Mouse (Mus musculus) midbrain, embryonic 14.5 days (tissue): Measurements from ENCODE around the gene Usp12. TPM values are rescaled to one million over a fixed set of nuclear protein-coding genes. Genes with fewer than 3 reads are reported as not detected.

ENCODE experiments used
- ATAC-seq: fragments of 200-750 bp; cut with Nextera tagmentation; 2 replicates; pipeline ENCODE4 v1.8.0; 2017; ENCODE audit warnings: moderate number of reproducible peaks, moderate library complexity; ENCODE audit not compliant: low FRiP score, low TSS enrichment
- DNase-seq: peaks from one replicate; pipeline ENCODE4 v3.0.0-alpha.2; 2015
- H3K27ac ChIP-seq: fragments of 300-500 bp; sonication (generic); replicated peaks from 2 replicates; pipeline ENCODE4 v1.5.1; 2014; ENCODE audit warnings: mild to moderate bottlenecking, low read depth, low read length, moderate library complexity
- H3K27me3 ChIP-seq: fragments of 300-500 bp; sonication (generic); 2 replicates; pipeline ENCODE4 v1.6.1; 2014; ENCODE audit warnings: low read length, control low read depth, mixed read lengths; ENCODE audit not compliant: control insufficient read depth, insufficient read depth
- H3K36me3 ChIP-seq: fragments of 300-500 bp; sonication (generic); 2 replicates; pipeline ENCODE4 v1.6.1; 2014; ENCODE audit warnings: low read length, control low read depth; ENCODE audit not compliant: control insufficient read depth, insufficient read depth
- H3K4me1 ChIP-seq: fragments of 300-500 bp; sonication (generic); 2 replicates; pipeline ENCODE4 v1.6.1; 2014; ENCODE audit warnings: mild to moderate bottlenecking, antibody characterized with exemption, low read length, control low read depth; ENCODE audit not compliant: control insufficient read depth, insufficient read depth
- H3K4me2 ChIP-seq: fragments of 300-500 bp; sonication (generic); 2 replicates; pipeline ENCODE4 v1.6.1; 2014; ENCODE audit warnings: mild to moderate bottlenecking, low read length, moderate library complexity
- H3K4me3 ChIP-seq: fragments of 300-500 bp; sonication (generic); replicated peaks from 2 replicates; pipeline ENCODE4 v1.5.1; 2014; ENCODE audit warnings: low read depth, low read length
- H3K9ac ChIP-seq: fragments of 300-500 bp; sonication (generic); replicated peaks from 2 replicates; pipeline ENCODE4 v1.6.1; 2014; ENCODE audit warnings: mild to moderate bottlenecking, low read length, moderate library complexity
- H3K9me3 ChIP-seq: fragments of 300-500 bp; sonication (generic); 2 replicates; pipeline ENCODE4 v1.6.1; 2016; ENCODE audit warnings: low read length, control low read depth, mixed read lengths; ENCODE audit not compliant: control insufficient read depth
- WGBS: fragments of 180-500 bp; shearing (Covaris S2); extraction: QIAGEN DNeasy Blood & Tissue Kit; methylation state at CpG from one replicate; pipeline ENCODE4 v1.1.7; 2014; 5-methylcytosine and 5-hydroxymethylcytosine counted together
- polyA plus RNA-seq: library from polyadenylated mRNA; unstranded; fragments of >200 nt; fragmentation: Nextera tagmentation; extraction: Ambion mirVana; gene quantifications from 2 replicates; pipeline ENCODE4 v1.2.1, GENCODE M21; 2014

The Usp12 gene
- polyA plus RNA-seq, 1 experiment from 2014 or later, result 11.2 TPM

DNA sequence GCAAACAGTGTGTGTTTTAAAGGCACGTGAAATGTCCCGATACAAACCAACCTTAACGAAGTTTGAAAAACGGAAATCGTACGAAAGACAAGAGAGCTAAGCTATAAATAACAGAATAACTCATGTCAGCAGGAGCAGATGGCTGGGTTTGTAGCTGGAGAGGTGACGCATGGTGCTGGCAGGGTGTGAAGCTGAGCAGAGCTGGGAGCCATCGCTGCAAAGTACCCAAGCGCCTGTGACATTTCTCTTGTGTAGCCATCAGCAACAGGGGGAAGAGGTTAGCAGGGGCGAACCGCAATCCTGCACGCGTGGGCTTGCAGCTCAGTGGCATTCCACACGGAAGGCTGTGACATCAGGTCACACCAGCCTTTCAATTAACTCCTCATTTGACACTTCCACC lies 72.6 kb downstream of the Usp12 start:
- Histone ChIP-seq H3K9ac (no peak overlapping the region), H3K4me2 (no peak overlapping the region), H3K4me3 (no peak overlapping the region), H3K36me3 (no peaks in the 10 kb centered on the region), H3K27ac (no peak overlapping the region), H3K4me1 (no peaks in the 10 kb centered on the region), H3K9me3 (peaks cover 3% of the 10 kb centered on the region; the same call in 1 of the 2 replicates), H3K27me3 (no peaks in the 10 kb centered on the region)
- ATAC-seq, result no peak
- 85% methylated on average over 14 of the region's 14 CpGs for WGBS
- DNase-seq, result no peak

DNA sequence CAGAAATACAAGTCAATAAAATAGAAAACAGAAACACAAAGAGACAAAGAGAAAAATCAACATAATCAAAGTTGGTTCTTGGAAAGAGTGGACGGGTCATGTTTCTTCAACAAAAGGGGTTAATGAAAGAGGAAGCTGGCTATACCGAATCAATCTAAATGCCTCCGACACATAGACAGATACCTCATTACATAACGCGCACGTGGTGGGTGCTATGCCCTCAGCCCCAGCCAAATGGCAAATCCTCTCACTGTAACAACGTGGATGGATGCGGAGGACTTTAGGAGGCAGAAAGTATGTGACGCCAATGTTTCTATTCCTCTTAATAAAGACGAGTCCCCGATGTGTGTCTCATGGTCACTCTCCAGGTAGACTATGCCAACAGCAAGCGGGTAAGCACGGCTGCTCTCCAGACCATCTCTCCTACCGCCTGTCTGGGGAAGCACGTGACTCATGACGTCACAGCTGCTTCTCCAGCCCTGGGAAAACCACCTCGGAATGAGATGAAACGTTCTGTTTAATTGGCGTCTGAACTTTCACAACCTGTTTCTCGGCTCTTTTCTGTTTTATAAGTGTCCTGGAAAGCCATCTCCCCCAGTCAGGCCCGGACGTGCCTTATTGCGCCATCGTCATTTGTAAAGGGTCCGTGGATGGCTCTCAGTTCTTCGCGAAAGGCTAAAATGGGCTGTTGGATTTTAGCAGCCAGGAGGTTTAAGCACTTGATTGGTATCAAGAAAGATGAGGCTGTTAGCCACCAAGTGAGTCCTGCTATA lies 75.0 kb downstream of the Usp12 start:
- 89% methylated on average over 27 of the region's 27 CpGs for WGBS
- H3K4me2 ChIP-seq, result no peak overlapping the region
- peaks cover 3% of the 10 kb centered on the region; the same call in 1 of the 2 replicates for H3K9me3 ChIP-seq
- no peak overlapping the region for H3K27ac ChIP-seq
- DNase-seq (no peak), ATAC-seq (no peak)
- H3K4me1 ChIP-seq, result no peaks in the 10 kb centered on the region
- no peaks in the 10 kb centered on the region for H3K27me3 ChIP-seq
- no peak overlapping the region for H3K4me3 ChIP-seq
- H3K9ac ChIP-seq, result no peak overlapping the region
- H3K36me3 ChIP-seq, result no peaks in the 10 kb centered on the region

DNA sequence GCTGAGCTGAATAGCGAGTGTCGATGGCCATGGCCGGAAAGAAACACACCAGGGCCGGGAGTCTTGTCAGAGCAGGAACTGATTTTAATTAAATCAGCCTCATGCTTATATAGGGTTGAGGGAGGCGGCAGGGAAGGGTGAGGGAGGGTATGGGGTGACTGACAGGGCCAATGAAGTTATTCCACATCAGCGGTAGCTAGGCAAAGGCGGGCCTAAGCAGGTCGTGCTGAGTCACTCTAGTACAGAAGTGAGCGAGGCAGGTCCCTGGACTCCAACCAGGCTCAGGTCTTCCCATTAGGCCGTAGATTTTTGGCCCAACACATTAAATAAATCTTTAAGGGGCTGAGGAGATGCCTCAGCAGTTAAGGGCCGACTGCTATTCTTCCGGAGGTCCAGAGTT lies 81.0 kb downstream of the Usp12 start:
- Histone ChIP-seq H3K9me3 (no peaks in the 10 kb centered on the region), H3K4me3 (no peak overlapping the region), H3K4me2 (no peak overlapping the region), H3K27me3 (no peaks in the 10 kb centered on the region), H3K27ac (peak overlapping the region; percentile 82; the same call in 1 of the 2 replicates), H3K36me3 (no peaks in the 10 kb centered on the region), H3K4me1 (peaks cover 10% of the 10 kb centered on the region), H3K9ac (no peak overlapping the region)
- 93% methylated on average over 12 of the region's 12 CpGs for WGBS
- DNase-seq, result no peak
- no peak for ATAC-seq

DNA sequence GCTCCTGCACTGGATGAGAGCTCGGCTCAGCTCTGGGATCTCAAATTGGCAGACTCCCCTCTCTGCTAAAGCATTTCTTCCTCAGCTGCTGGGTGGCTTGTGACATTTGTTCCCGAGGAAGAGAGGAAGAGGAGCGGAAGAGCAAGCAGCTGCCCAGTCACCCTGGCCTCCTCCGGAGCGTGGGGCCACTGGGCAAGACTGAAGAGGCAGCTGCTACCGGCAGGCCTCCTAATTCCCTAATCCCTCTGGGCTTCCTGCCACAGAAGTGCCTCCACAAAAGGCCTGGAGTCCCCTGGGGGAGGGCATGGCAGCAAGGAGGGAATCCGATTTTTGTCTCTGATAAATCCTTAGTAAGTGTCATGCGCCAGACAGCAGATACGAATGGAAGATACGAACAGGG lies 81.7 kb downstream of the Usp12 start:
- no peak overlapping the region; the same call in 1 of the 2 replicates for H3K4me3 ChIP-seq
- DNase-seq, result peak; percentile 84
- H3K36me3 ChIP-seq, result no peaks in the 10 kb centered on the region
- peak overlapping the region; percentile 28 for H3K4me2 ChIP-seq
- H3K4me1 ChIP-seq, result peaks cover 10% of the 10 kb centered on the region
- H3K9me3 ChIP-seq, result no peaks in the 10 kb centered on the region
- peak; percentile 65; the same call in 1 of the 2 replicates for ATAC-seq
- H3K27ac ChIP-seq, result peak overlapping the region; percentile 82
- H3K9ac ChIP-seq, result no peak overlapping the region; the same call in 1 of the 2 replicates
- WGBS, result 13% methylated on average over 10 of the region's 10 CpGs
- H3K27me3 ChIP-seq, result no peaks in the 10 kb centered on the region

DNA sequence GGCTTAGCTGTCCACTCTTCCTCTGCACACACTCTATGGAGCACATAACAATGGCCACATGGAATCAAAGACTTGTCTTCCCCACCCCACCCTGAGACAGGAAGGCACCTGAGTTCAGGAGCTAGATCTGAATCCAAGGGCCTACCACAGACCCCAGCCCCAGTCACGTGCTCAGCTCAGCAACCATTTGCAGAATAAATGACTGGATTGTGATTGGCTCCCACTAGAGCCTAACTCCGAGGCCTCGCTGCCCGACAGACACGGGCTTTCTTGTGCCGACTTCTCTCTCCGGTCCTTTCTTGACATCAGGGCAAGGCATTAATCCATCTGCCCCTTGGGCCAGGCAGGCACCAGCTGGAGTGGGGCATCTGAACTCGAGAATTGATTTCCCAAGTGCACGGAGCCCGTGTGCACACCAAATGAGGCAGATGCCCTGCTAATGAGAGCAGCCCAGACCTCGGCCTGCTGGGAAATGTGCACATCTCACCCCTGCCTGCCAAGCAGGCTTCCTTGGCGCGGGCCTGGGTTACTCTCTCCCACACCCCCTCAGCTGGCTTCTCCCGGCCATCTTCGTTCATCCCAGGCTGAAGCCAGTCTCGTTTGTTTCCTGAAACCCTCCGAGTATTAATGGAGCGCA lies 82.4 kb downstream of the Usp12 start:
- ATAC-seq (peak; percentile 83), DNase-seq (peak; percentile 76)
- H3K4me2 ChIP-seq, result peak overlapping the region; percentile 28
- no peaks in the 10 kb centered on the region for H3K9me3 ChIP-seq
- H3K27ac ChIP-seq, result peak overlapping the region; percentile 82
- no peaks in the 10 kb centered on the region for H3K36me3 ChIP-seq
- 27% methylated on average over 18 of the region's 18 CpGs for WGBS
- no peak overlapping the region; the same call in 1 of the 2 replicates for H3K4me3 ChIP-seq
- H3K4me1 ChIP-seq, result peaks cover 10% of the 10 kb centered on the region
- no peaks in the 10 kb centered on the region for H3K27me3 ChIP-seq
- no peak overlapping the region; the same call in 1 of the 2 replicates for H3K9ac ChIP-seq

DNA sequence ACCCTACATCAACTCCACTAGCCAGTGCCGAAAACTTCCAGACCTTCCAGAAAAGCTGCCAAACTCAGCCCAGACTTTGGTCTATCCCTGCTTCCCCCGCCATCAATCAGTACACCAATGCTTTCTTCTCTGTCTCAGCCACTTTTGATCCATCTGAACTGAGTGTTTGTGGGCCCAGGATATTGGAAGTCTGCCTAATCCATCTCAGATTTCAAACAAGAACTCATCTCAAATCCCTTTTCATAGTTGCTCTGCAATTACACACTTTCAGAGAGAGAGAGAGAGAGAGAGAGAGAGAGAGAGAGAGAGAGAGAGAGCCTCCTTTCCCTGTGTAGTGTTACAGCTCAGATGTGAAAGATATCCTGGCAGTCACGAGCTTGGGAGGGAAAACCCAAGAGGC lies 85.4 kb downstream of the Usp12 start:
- no peak overlapping the region for H3K4me2 ChIP-seq
- ATAC-seq (no peak), DNase-seq (no peak)
- no peak overlapping the region for H3K9ac ChIP-seq
- no peaks in the 10 kb centered on the region for H3K9me3 ChIP-seq
- H3K36me3 ChIP-seq, result no peaks in the 10 kb centered on the region
- H3K4me3 ChIP-seq, result no peak overlapping the region
- no peaks in the 10 kb centered on the region for H3K27me3 ChIP-seq
- 57% methylated on average over 3 of the region's 3 CpGs for WGBS
- H3K4me1 ChIP-seq, result peaks cover 10% of the 10 kb centered on the region
- no peak overlapping the region for H3K27ac ChIP-seq

DNA sequence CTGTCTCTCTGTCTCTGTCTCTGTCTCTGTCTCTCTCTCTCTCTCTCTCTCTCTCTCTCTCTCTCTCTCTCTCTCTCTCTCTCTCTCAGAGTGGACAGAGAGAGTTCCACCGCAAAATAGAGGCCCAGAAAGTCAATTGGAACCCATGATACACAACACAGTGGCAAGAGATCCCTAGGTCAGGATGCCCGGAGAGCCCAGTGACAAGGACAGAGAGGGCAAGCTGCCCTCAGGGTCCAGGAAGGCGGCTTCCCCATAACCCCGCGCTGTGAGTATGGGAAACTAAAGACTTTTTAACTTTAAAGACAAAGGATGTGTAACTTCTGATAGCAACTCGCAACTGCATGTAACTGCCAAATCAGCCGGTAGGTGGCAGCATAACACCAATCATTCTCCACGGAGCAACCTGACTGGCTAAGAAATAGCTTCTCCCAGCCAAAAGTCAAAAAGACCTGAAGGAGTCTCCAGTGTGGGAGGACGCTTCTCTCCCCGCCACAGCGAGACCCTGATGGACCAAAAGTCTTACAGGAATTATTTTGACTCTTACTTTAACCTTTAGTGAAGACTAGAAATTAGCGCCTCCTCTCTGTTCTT lies 88.9 kb downstream of the Usp12 start:
- no peak overlapping the region for H3K9ac ChIP-seq
- no peak overlapping the region for H3K4me3 ChIP-seq
- H3K4me1 ChIP-seq, result no peaks in the 10 kb centered on the region
- ATAC-seq (no peak; the same call in 1 of the 2 replicates), DNase-seq (peak; percentile 91)
- WGBS, result 14% methylated on average over 12 of the region's 12 CpGs
- no peak overlapping the region for H3K27ac ChIP-seq
- no peaks in the 10 kb centered on the region for H3K27me3 ChIP-seq
- no peaks in the 10 kb centered on the region for H3K9me3 ChIP-seq
- no peak overlapping the region for H3K4me2 ChIP-seq
- H3K36me3 ChIP-seq, result no peaks in the 10 kb centered on the region

DNA sequence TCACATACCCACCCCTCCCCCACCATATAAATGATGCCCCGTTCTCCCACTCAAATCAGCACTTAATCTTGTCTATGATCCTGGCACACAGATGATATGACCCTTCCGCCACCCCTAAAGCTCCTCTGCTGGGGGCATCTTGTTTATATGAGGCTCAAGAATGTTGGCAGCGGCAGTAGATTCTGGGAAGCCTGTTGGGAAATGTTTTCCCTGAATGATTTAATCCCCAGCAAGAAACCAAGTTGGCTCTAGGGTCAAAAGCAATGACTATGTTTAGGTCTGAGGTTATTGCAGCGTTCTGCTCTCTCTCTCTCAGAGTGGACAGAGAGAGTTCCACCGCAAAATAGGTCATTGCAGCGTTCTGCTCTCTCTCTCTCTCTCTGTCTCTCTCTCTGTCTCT lies 89.4 kb downstream of the Usp12 start:
- Histone ChIP-seq H3K36me3 (no peaks in the 10 kb centered on the region), H3K4me3 (no peak overlapping the region), H3K9ac (no peak overlapping the region), H3K4me1 (no peaks in the 10 kb centered on the region), H3K4me2 (no peak overlapping the region), H3K27ac (no peak overlapping the region), H3K27me3 (no peaks in the 10 kb centered on the region), H3K9me3 (no peaks in the 10 kb centered on the region)
- DNase-seq, result no peak
- no peak for ATAC-seq
- WGBS, result 84% methylated on average over 6 of the region's 6 CpGs
